Mouse (Mus musculus) stomach, postnatal 0 days (tissue): ENCODE measurements around the gene Bpifb5. TPM values are rescaled to one million over a fixed set of nuclear protein-coding genes. Genes with fewer than 3 reads are reported as not detected.
"Not testable (repeated sequence)": the region's sequence is repeated elsewhere in the genome, so short reads cannot be mapped to it uniquely, and the experiment has no call there.

Experiments used
- ATAC-seq: fragments of 200-750 bp; cut with Nextera tagmentation; 2 replicates; pipeline ENCODE4 v1.8.0; 2017; ENCODE audit not compliant: low FRiP score, low TSS enrichment
- DNase-seq: peaks from one replicate; pipeline ENCODE4 v3.0.0-alpha.2; 2016; ENCODE audit warnings: low spot score
- H3K27ac ChIP-seq: fragments of 300-500 bp; sonication (generic); replicated peaks from 2 replicates; pipeline ENCODE4 v1.5.1; 2014; ENCODE audit warnings: mild to moderate bottlenecking, control low read depth
- H3K27me3 ChIP-seq: fragments of 300-500 bp; sonication (generic); 2 replicates; pipeline ENCODE4 v1.6.1; 2014; ENCODE audit warnings: low read length; ENCODE audit not compliant: control insufficient read depth, insufficient read depth
- H3K36me3 ChIP-seq: fragments of 300-500 bp; sonication (generic); 2 replicates; pipeline ENCODE4 v1.6.1; 2014; ENCODE audit warnings: low read length, mixed read lengths; ENCODE audit not compliant: control insufficient read depth, insufficient read depth
- H3K4me1 ChIP-seq: fragments of 300-500 bp; sonication (generic); replicated peaks from 2 replicates; pipeline ENCODE4 v1.6.1; 2014; ENCODE audit warnings: antibody characterized with exemption; ENCODE audit not compliant: control insufficient read depth, insufficient read depth
- H3K4me2 ChIP-seq: fragments of 300-500 bp; sonication (generic); replicated peaks from 2 replicates; pipeline ENCODE4 v1.6.1; 2014; ENCODE audit warnings: low read depth, mild to moderate bottlenecking, control low read depth, moderate library complexity
- H3K4me3 ChIP-seq: fragments of 300-500 bp; sonication (generic); 2 replicates; pipeline ENCODE4 v1.5.1; 2014; ENCODE audit warnings: low read depth, low read length, control low read depth
- H3K9ac ChIP-seq: fragments of 300-500 bp; sonication (generic); 2 replicates; pipeline ENCODE4 v1.6.1; 2014; ENCODE audit warnings: mild to moderate bottlenecking, low read length, control low read depth, mixed read lengths
- H3K9me3 ChIP-seq: fragments of 300-500 bp; sonication (generic); 2 replicates; pipeline ENCODE4 v1.6.1; 2016; ENCODE audit warnings: low read length; ENCODE audit not compliant: control insufficient read depth
- CTCF ChIP-seq: IDR thresholded peaks from 2 replicates; pipeline ENCODE4 v1.5.1; 2016; ENCODE audit warnings: antibody characterized with exemption, low read depth, mild to moderate bottlenecking, moderate library complexity
- EP300 ChIP-seq: optimal IDR thresholded peaks from 2 replicates; pipeline ENCODE3; 2016; ENCODE audit warnings: antibody characterized with exemption
- WGBS: fragments of 180-500 bp; shearing (Covaris S2); extraction: QIAGEN DNeasy Blood & Tissue Kit; methylation state at CpG from one replicate; pipeline ENCODE4 v1.1.7; 2014; 5-methylcytosine and 5-hydroxymethylcytosine counted together
- polyA plus RNA-seq: library from polyadenylated mRNA; unstranded; fragments of >200 nt; fragmentation: Nextera tagmentation; extraction: Ambion mirVana; gene quantifications from 2 replicates; pipeline ENCODE4 v1.2.1, GENCODE M21; 2015

Bpifb5 gene
- polyA plus RNA-seq, 1 experiment from 2014 or later: 12.2 TPM

- 85% methylated on average over 10 of the region's 10 CpGs for WGBS
- peak; percentile 12 for DNase-seq
- TF ChIP-seq EP300 (no peak), CTCF (no peak)
These were observed 20.0 kb downstream of the Bpifb5 start for GRCm38 (mm10) chr2:154243356-154244036.

GRCm38 (mm10) chr2:154245322-154245721 is 21.8 kb downstream of the Bpifb5 start:
- no peaks in the 10 kb centered on the region for H3K9me3 ChIP-seq
- no peak overlapping the region for H3K4me3 ChIP-seq
- no peak overlapping the region for H3K9ac ChIP-seq
- DNase-seq: no peak
- no peak for ATAC-seq
- TF ChIP-seq CTCF (no peak), EP300 (no peak)
- H3K27me3 ChIP-seq: no peaks in the 10 kb centered on the region
- H3K4me1 ChIP-seq: no peaks in the 10 kb centered on the region
- WGBS: 88% methylated on average over 5 of the region's 5 CpGs
- no peak overlapping the region for H3K4me2 ChIP-seq
- H3K36me3 ChIP-seq: no peaks in the 10 kb centered on the region
- H3K27ac ChIP-seq: no peak overlapping the region

More at GRCm38 (mm10) chr2:154243356-154244036, 20.0 kb downstream of the Bpifb5 start:
- no peak for ATAC-seq
- no peaks in the 10 kb centered on the region for H3K9me3 ChIP-seq
- no peak overlapping the region for H3K4me2 ChIP-seq
- H3K4me3 ChIP-seq: no peak overlapping the region
- no peak overlapping the region for H3K9ac ChIP-seq
- H3K27ac ChIP-seq: no peak overlapping the region
- H3K36me3 ChIP-seq: no peaks in the 10 kb centered on the region
- no peaks in the 10 kb centered on the region for H3K27me3 ChIP-seq
- no peaks in the 10 kb centered on the region for H3K4me1 ChIP-seq

GRCm38 (mm10) chr2:154255254-154255653 is 31.7 kb downstream of the Bpifb5 start:
- not testable (repeated sequence) for H3K27me3 ChIP-seq, H3K4me2 ChIP-seq, H3K4me3 ChIP-seq, ATAC-seq, H3K27ac ChIP-seq, H3K9me3 ChIP-seq, DNase-seq, H3K4me1 ChIP-seq, H3K36me3 ChIP-seq, H3K9ac ChIP-seq
- 97% methylated on average over 2 of the region's 4 CpGs for WGBS

GRCm38 (mm10) chr2:154255770-154256169 is 32.2 kb downstream of the Bpifb5 start:
- Histone ChIP-seq H3K4me1 (no peaks in the 10 kb centered on the region), H3K27me3 (no peaks in the 10 kb centered on the region), H3K27ac (no peak overlapping the region), H3K36me3 (no peaks in the 10 kb centered on the region), H3K4me3 (no peak overlapping the region), H3K9ac (no peak overlapping the region), H3K4me2 (no peak overlapping the region), H3K9me3 (no peaks in the 10 kb centered on the region)
- DNase-seq (no peak), ATAC-seq (no peak)
- WGBS: 59% methylated on average over 4 of the region's 4 CpGs
- no peak for TF ChIP-seq CTCF
- TF ChIP-seq EP300: no peak

- H3K27me3 ChIP-seq, H3K9ac ChIP-seq, ATAC-seq, H3K4me2 ChIP-seq, H3K4me1 ChIP-seq, H3K4me3 ChIP-seq, H3K9me3 ChIP-seq, H3K36me3 ChIP-seq, DNase-seq, H3K27ac ChIP-seq: not testable (repeated sequence)
- 71% methylated on average over 5 of the region's 5 CpGs for WGBS
These were observed 34.0 kb downstream of the Bpifb5 start, which contains the start of gene Bpifb9a for GRCm38 (mm10) chr2:154257554-154257953. TSS of gene Bpifb9a (plus strand) at chr2:154257854.

- H3K27ac ChIP-seq, H3K9ac ChIP-seq, H3K4me2 ChIP-seq, H3K27me3 ChIP-seq, H3K4me3 ChIP-seq, DNase-seq, H3K4me1 ChIP-seq, ATAC-seq, H3K36me3 ChIP-seq, H3K9me3 ChIP-seq: not testable (repeated sequence)
- WGBS: 76% methylated on average over 3 of the region's 3 CpGs
These were observed 40.9 kb downstream of the Bpifb5 start for GRCm38 (mm10) chr2:154264397-154264796.

Other genes starting within 250 kb of the Bpifb5 start
- gene Bpifa6, start 248.8 kb upstream of the Bpifb5 start, polyA plus RNA-seq: 1.5 and 1.6 TPM in 2 replicates
- not detected in 2 replicates for gene Bpifa2, start 215.5 kb upstream of the Bpifb5 start, polyA plus RNA-seq
- gene Bpifa3, start 93.4 kb upstream of the Bpifb5 start, polyA plus RNA-seq: not detected in 2 replicates
- gene Bpifa1, start 80.9 kb upstream of the Bpifb5 start, polyA plus RNA-seq: not detected in 2 replicates
- not detected in 2 replicates for gene Bpifa5, start 61.1 kb upstream of the Bpifb5 start, polyA plus RNA-seq
- gene Bpifb1, start 32.9 kb upstream of the Bpifb5 start, polyA plus RNA-seq: 10,886 and 11,427 TPM in 2 replicates
- not detected in 2 replicates for gene Bpifb9a, start 34.1 kb downstream of the Bpifb5 start, polyA plus RNA-seq
- gene Bpifb9b, start 83.5 kb downstream of the Bpifb5 start, polyA plus RNA-seq: not detected in 2 replicates
- 6.2 and 25.9 TPM in 2 replicates for gene Cdk5rap1, start 149.3 kb downstream of the Bpifb5 start, polyA plus RNA-seq
- gene Snta1, start 184.4 kb downstream of the Bpifb5 start, polyA plus RNA-seq: 6.7 and 7.2 TPM in 2 replicates
- gene Cbfa2t2, start 212.7 kb downstream of the Bpifb5 start, polyA plus RNA-seq: 10.3 and 10.4 TPM in 2 replicates